Comparison of ENCODE assay signal across 8 mouse cellular contexts in the genomic region with DNA sequence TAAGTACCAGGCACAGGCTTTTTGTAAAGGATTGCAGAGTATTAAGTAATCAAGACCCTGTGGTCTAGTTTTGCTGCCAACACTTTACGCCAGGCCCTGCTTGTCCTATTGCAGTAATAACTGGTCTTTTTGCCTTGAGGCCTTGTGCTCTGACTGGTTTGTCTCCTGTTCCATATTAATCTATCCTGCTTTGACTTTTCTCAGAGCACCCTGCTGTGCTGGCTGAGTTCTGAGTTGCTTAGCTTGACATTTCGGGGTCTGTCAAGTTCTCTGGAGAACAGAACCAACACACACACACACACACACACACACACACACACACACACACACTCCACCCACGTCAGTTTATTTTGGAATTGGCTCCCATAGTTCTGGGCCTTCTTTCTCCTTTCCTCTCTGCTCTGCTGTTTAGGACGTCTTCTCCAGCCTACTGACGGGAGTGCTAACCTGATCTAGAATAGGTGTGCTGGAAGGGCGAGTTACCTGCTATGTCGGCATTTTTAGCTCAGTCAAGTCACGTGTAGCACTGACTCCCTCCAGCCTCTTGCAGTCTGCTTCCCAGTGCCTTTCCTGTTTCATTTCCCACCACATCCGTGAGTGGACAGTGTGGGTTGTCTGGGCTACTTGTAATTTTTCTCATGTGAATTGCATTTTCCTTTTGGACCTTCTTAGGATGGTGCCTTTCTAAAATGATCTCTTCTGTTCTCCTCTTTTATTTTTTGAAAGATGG. TPM values are rescaled to one million over a fixed set of nuclear protein-coding genes. Genes with fewer than 3 reads are reported as not detected.
DNase-seq lines count a peak whose midpoint lies in the region; ATAC-seq and TF ChIP-seq lines count a peak whose summit lies in the region.
"Had no signal": no experiment of that assay in that cellular context is flagged by ENCODE, and none has a peak within 500 bp of the region (broad histone marks: within the 10 kb centered on the region; RNA-seq: fewer than 3 reads in every experiment).

No protein-coding gene starts in this region.

- H3K27ac ChIP-seq in limb, embryonic 14.5 days (replicated peaks; ENCODE audit: low read depth, low read length) = no peak overlapping the region
- no peak overlapping the region for H3K27ac ChIP-seq in limb, embryonic 10.5 days
- H3K27ac ChIP-seq: heart, embryonic 13.5 days had no signal

- DNase-seq in limb, embryonic 14.5 days (ENCODE audit: low spot score) = peak; percentile 62
- DNase-seq in limb, embryonic 10.5 days (ENCODE audit: low spot score) = no peak
- peak; percentile 26 to 43 for DNase-seq in cerebellum, postnatal 10 days
- peak; percentile 14 for DNase-seq in heart, postnatal 25 days (ENCODE audit: low spot score)
- peak; percentile 16 to 39 for DNase-seq in lung, postnatal 4 days
- DNase-seq in spleen, postnatal 36 days (ENCODE audit: low spot score in 2 of 2) = no peak
- DNase-seq in urinary bladder, adult 2 months (ENCODE audit: low spot score) = no peak

- H3K4me3 ChIP-seq in limb, embryonic 14.5 days (replicated peaks; ENCODE audit: low read length) = no peak overlapping the region
- no peak overlapping the region for H3K4me3 ChIP-seq in limb, embryonic 10.5 days
- H3K4me3 ChIP-seq: heart, embryonic 13.5 days had no signal

- no peaks in the 10 kb centered on the region for H3K36me3 ChIP-seq in limb, embryonic 14.5 days (ENCODE audit: control insufficient read depth, insufficient read depth, low read length)
- H3K36me3 ChIP-seq in limb, embryonic 10.5 days = 0 out of 2 replicates have a peak, but pooled peaks cover 5% of the 10 kb centered on the region
- H3K36me3 ChIP-seq: heart, embryonic 13.5 days had no signal

- intact Hi-C loops in heart, postnatal 25 days (cut with DNase I) = no loop called here

- TF ChIP-seq POLR2A in limb, embryonic 14.5 days (IDR thresholded peaks at IDR 0.05; ENCODE audit: borderline replicate concordance, extremely low read depth, insufficient read depth, insufficient read length) = no peak

- WGBS in limb, embryonic 14.5 days = 63% methylated on average over 9 of the region's 9 CpGs
- 85% methylated on average over 9 of the region's 9 CpGs for WGBS in limb, embryonic 10.5 days

- H3K4me1 ChIP-seq in limb, embryonic 14.5 days (ENCODE audit: control insufficient read depth, insufficient read depth, low read length) = 0 out of 2 replicates have a peak, but pooled peaks cover 3% of the 10 kb centered on the region
- peaks cover 20% of the 10 kb centered on the region for H3K4me1 ChIP-seq in limb, embryonic 10.5 days

- no peak overlapping the region for H3K9ac ChIP-seq in limb, embryonic 14.5 days (ENCODE audit: low read depth, low read length, severe bottlenecking)
- H3K9ac ChIP-seq: heart, embryonic 13.5 days had no signal

- H3K27me3 ChIP-seq in limb, embryonic 14.5 days (ENCODE audit: control insufficient read depth, insufficient read depth, low read length) = no peaks in the 10 kb centered on the region
- H3K27me3 ChIP-seq in limb, embryonic 10.5 days (ENCODE audit: low read depth, poor library complexity, severe bottlenecking) = no peaks in the 10 kb centered on the region
- H3K27me3 ChIP-seq: heart, embryonic 13.5 days had no signal

- no peaks in the 10 kb centered on the region for H3K9me3 ChIP-seq in limb, embryonic 14.5 days (ENCODE audit: control insufficient read depth, low read length)
- H3K9me3 ChIP-seq in limb, embryonic 10.5 days (replicated peaks) = no peaks in the 10 kb centered on the region
- H3K9me3 ChIP-seq: heart, embryonic 13.5 days had no signal

- H3K4me2 ChIP-seq in limb, embryonic 14.5 days (replicated peaks; ENCODE audit: low read depth, low read length, severe bottlenecking) = no peak overlapping the region
- H3K4me2 ChIP-seq: heart, embryonic 13.5 days had no signal

- ATAC-seq in limb, embryonic 14.5 days (ENCODE audit: low FRiP score, low read depth) = no peak

RNA-seq across cellular contexts. Expression of gene Sik3, which starts 49.2 kb away (rescaled TPM):
- 23.9 and 26.7 TPM in 2 replicates for polyA plus RNA-seq in limb, embryonic 14.5 days (2012; rRNA removed)
- 13.7 and 15.1 TPM in 2 replicates for polyA plus RNA-seq in limb, embryonic 14.5 days (2014; fragmentation: Nextera tagmentation; extraction: Ambion mirVana)
- polyA plus RNA-seq in limb, embryonic 10.5 days (2016; fragmentation: Nextera tagmentation; extraction: Ambion mirVana) = 10.6 and 11.3 TPM in 2 replicates
- total RNA-seq in heart, postnatal 25 days (2021) = 10 to 100 TPM; 65.6 to 67.2 TPM
- 9.7 and 17.1 TPM in 2 replicates for polyA plus RNA-seq in urinary bladder, adult 2 months (2012; rRNA removed)

RNA-seq across cellular contexts. Expression of gene Pafah1b2, which starts 49.4 kb away (rescaled TPM):
- 70.1 and 87.2 TPM in 2 replicates for polyA plus RNA-seq in limb, embryonic 14.5 days (2012; rRNA removed)
- polyA plus RNA-seq in limb, embryonic 14.5 days (2014; fragmentation: Nextera tagmentation; extraction: Ambion mirVana) = 174 and 175 TPM in 2 replicates
- 246 and 265 TPM in 2 replicates for polyA plus RNA-seq in limb, embryonic 10.5 days (2016; fragmentation: Nextera tagmentation; extraction: Ambion mirVana)
- 10 to 100 TPM; 55.1 to 62.3 TPM for total RNA-seq in heart, postnatal 25 days (2021)
- polyA plus RNA-seq in urinary bladder, adult 2 months (2012; rRNA removed) = 42.7 and 45.4 TPM in 2 replicates

Comparison
In these comparisons a context has a peak if more than half of its experiments do, and no peak if none do; other contexts are left out.
1. DNase-seq: peak in limb, embryonic 14.5 days (single experiment), cerebellum, postnatal 10 days (2 of 2), heart, postnatal 25 days (single experiment) and lung, postnatal 4 days (2 of 2); none in limb, embryonic 10.5 days (single experiment), spleen, postnatal 36 days (0 of 2) and urinary bladder, adult 2 months (single experiment).